Mouse (Mus musculus) forebrain, postnatal 0 days (tissue): ENCODE measurements around the gene Fbxo41. TPM values are rescaled to one million over a fixed set of nuclear protein-coding genes. Genes with fewer than 3 reads are reported as not detected.
A peak's percentile ranks its signal among the peaks of the same experiment; 100 is the strongest.

ENCODE experiments used
- ATAC-seq: fragments of 200-750 bp; cut with Nextera tagmentation; 2 replicates; pipeline ENCODE4 v1.8.0; 2017; ENCODE audit warnings: mild to moderate bottlenecking, moderate library complexity
- DNase-seq: peaks from one replicate; pipeline ENCODE4 v3.0.0-alpha.2; 2015
- H3K27ac ChIP-seq: fragments of 300-500 bp; sonication (generic); 2 replicates; pipeline ENCODE4 v1.5.1; 2014; ENCODE audit warnings: low read depth, mild to moderate bottlenecking, antibody characterized with exemption, low read length, moderate library complexity, mixed read lengths
- H3K27me3 ChIP-seq: fragments of 300-500 bp; sonication (generic); 2 replicates; pipeline ENCODE4 v1.6.1; 2014; ENCODE audit warnings: mild to moderate bottlenecking, low read length, mixed read lengths; ENCODE audit not compliant: insufficient read depth
- H3K36me3 ChIP-seq: fragments of 300-500 bp; sonication (generic); 2 replicates; pipeline ENCODE4 v1.6.1; 2014; ENCODE audit warnings: mild to moderate bottlenecking, moderate library complexity; ENCODE audit not compliant: insufficient read depth
- H3K4me1 ChIP-seq: fragments of 300-500 bp; sonication (generic); 2 replicates; pipeline ENCODE4 v1.6.1; 2014; ENCODE audit warnings: antibody characterized with exemption; ENCODE audit not compliant: insufficient read depth
- H3K4me2 ChIP-seq: fragments of 300-500 bp; sonication (generic); 2 replicates; pipeline ENCODE4 v1.6.1; 2014; ENCODE audit warnings: low read depth, mild to moderate bottlenecking, moderate library complexity
- H3K4me3 ChIP-seq: fragments of 300-500 bp; sonication (generic); 2 replicates; pipeline ENCODE4 v1.5.1; 2014; ENCODE audit warnings: low read depth, low read length, mixed read lengths
- H3K9ac ChIP-seq: fragments of 300-500 bp; sonication (generic); 2 replicates; pipeline ENCODE4 v1.6.1; 2014; ENCODE audit warnings: mild to moderate bottlenecking
- H3K9me3 ChIP-seq: fragments of 300-500 bp; sonication (generic); 2 replicates; pipeline ENCODE4 v1.6.1; 2016; ENCODE audit warnings: low read length
- CTCF ChIP-seq: sonication (generic); IDR thresholded peaks from 2 replicates; pipeline ENCODE4 v1.5.1; 2016; ENCODE audit warnings: antibody characterized with exemption, control low read depth, low read depth
- WGBS: fragments of 180-500 bp; shearing (Covaris S2); extraction: QIAGEN DNeasy Blood & Tissue Kit; methylation state at CpG from one replicate; pipeline ENCODE4 v1.1.7; 2014; 5-methylcytosine and 5-hydroxymethylcytosine counted together
- polyA plus RNA-seq: library from polyadenylated mRNA; unstranded; fragments of >200 nt; fragmentation: Nextera tagmentation; extraction: Ambion mirVana; gene quantifications from 2 replicates; pipeline ENCODE4 v1.2.1, GENCODE M21; 2015
- total RNA-seq: library from RNA; depleted of rRNA; stranded (reverse); fragments of >200 nt; gene quantifications from 2 replicates; pipeline ENCODE4 v1.2.3, GENCODE M21; 2014; rRNA removed

Gene Fbxo41
- total and polyA plus RNA-seq, 2 experiments from 2014 or later: 11.9 to 46.7 TPM

DNA sequence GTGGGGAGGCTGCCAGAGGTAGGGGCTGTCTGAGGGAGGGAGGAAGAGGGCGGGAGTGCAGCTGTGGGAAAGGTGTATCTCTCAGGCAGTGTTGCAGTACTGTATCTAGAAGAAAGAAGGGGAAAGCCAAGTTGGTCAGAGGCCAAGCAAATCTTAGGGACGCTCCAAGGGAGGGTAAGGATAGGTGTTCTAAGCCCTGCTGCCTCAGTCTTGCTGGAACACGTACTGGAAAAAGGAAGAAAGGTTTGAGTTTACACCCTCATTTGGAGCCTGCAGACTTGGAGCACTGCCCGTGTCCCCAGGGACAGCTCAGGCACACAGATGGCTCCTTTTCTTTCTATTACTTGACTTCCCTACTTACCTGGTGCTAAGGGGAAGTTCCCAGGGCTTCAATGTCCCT, 61.7 kb downstream of the Fbxo41 start:
- H3K4me3 ChIP-seq: no peak overlapping the region
- no peak overlapping the region for H3K9ac ChIP-seq
- H3K9me3 ChIP-seq: no peaks in the 10 kb centered on the region
- DNase-seq (no peak), ATAC-seq (no peak)
- no peak overlapping the region for H3K4me2 ChIP-seq
- no peaks in the 10 kb centered on the region for H3K27me3 ChIP-seq
- H3K4me1 ChIP-seq: no peaks in the 10 kb centered on the region
- H3K36me3 ChIP-seq: peaks cover 50% of the 10 kb centered on the region
- H3K27ac ChIP-seq: no peak overlapping the region
- TF ChIP-seq CTCF: no peak
- WGBS: 87% methylated on average over 4 of the region's 4 CpGs

DNA sequence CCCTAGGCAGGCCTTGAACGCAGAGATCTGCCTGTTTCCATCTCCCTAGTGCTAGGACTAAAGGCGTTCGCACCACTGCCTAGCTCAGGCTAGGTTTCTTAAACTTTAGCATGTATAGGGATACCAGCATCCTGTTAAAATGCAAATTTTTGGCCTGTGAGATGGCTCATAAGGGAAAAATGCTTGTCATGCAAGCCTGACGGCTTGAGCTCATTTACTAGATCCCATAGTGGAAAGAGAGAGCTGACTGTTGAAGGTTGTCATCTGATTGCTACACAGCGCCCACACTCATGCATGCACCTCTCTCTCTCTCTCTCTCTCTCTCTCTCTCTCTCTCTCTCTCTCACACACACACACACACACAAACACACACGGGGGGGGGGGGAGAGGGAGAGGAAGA, 66.2 kb downstream of the Fbxo41 start:
- WGBS: 85% methylated on average over 5 of the region's 6 CpGs
- ATAC-seq: no peak

DNA sequence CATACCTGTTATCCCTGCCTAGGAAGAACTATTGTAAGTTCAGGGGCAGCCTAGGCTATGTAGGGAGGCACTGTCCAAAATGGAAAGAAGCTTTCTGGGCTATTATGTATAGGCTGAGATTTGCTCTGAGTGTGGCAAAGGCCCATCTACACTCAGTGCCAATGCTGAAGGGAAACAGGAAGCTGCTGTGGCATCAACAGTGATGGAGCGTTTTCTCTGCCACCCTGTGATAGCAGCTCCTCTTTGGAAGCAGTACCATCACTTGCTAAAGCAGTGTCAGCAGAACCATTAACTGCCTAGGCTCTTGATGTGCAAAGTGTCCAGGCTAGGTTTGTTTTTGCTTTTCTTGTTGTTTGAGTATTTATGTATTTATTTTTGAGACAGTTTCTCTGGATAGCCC, 66.6 kb downstream of the Fbxo41 start:
- no peaks in the 10 kb centered on the region for H3K9me3 ChIP-seq
- TF ChIP-seq CTCF: no peak
- no peak for ATAC-seq

More for the DNA sequence above, 66.2 kb downstream of the Fbxo41 start:
- Histone ChIP-seq H3K27me3 (no peaks in the 10 kb centered on the region), H3K9me3 (no peaks in the 10 kb centered on the region), H3K36me3 (peaks cover 29% of the 10 kb centered on the region), H3K4me1 (no peaks in the 10 kb centered on the region; the same call in none of the 2 replicates), H3K9ac (no peak overlapping the region), H3K4me2 (no peak overlapping the region), H3K27ac (no peak overlapping the region), H3K4me3 (no peak overlapping the region)
- no peak for DNase-seq
- no peak for TF ChIP-seq CTCF

DNA sequence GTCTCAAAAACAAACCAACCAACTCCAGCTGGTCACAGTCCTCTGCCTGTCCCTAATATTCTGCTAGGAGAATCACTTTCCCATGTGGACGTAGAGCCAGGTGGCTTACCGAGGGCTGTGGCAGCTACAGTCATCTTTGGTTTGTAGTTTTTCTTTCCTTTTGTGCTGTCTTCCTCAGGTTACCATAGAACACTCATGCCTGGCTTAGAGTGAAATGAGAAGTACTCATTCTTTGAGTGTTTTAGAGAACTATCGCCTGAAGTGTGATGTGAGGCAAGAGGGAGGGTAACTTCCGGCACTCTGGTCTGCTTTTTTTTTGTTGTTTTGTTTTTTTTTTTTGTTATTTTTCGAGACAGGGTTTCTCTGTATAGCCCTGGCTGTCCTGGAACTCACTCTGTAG, 68.9 kb downstream of the Fbxo41 start:
- ATAC-seq: no peak
- H3K27me3 ChIP-seq: no peaks in the 10 kb centered on the region
- 82% methylated on average over 5 of the region's 5 CpGs for WGBS
- H3K27ac ChIP-seq: no peak overlapping the region
- H3K4me3 ChIP-seq: no peak overlapping the region
- peaks cover 4% of the 10 kb centered on the region for H3K36me3 ChIP-seq
- H3K9me3 ChIP-seq: no peaks in the 10 kb centered on the region
- no peak for DNase-seq
- H3K9ac ChIP-seq: no peak overlapping the region
- no peak for TF ChIP-seq CTCF
- no peak overlapping the region for H3K4me2 ChIP-seq
- H3K4me1 ChIP-seq: no peaks in the 10 kb centered on the region; the same call in none of the 2 replicates

More for the DNA sequence above, 66.6 kb downstream of the Fbxo41 start:
- Histone ChIP-seq H3K4me3 (no peak overlapping the region), H3K36me3 (peaks cover 27% of the 10 kb centered on the region), H3K27ac (no peak overlapping the region), H3K4me2 (no peak overlapping the region), H3K4me1 (no peaks in the 10 kb centered on the region; the same call in none of the 2 replicates), H3K9ac (no peak overlapping the region), H3K27me3 (no peaks in the 10 kb centered on the region)
- WGBS: 79% methylated on average over 1 of the region's 1 CpGs
- DNase-seq: no peak

DNA sequence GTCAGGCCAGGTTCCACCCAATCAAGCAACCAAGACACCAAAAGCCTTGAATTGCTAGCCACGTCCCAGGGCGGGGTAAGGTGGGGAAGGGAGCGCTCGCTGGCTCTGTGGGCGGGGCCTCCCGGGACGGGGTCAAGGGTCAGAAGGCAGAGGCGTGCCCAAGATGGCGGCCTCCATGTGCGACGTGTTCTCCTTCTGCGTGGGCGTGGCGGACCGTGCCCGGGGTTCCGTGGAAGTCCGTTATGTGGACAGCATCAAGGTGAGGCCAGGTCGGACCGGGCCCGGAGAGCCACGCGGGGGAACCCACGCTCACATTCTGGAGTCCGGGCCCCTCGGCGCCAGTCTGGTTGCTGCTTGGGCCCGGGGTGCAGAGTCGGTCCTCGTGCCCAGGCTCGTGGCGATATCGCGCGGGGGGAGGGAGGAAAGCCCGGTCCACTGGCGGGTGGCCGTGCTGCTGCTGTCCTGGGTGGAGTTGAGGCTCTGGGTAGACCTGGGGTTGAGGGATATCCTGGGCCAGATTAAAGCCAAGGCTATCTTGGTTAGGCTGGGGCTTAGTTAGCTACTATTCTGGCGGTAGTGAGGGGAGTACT, 70.9 kb downstream of the Fbxo41 start, which contains the start of gene Smyd5:
Smyd5 (plus strand) TSS at position 148 of the 590 bp plus-strand sequence.
- peak within 1 kb of the TSS; percentile 76 for H3K4me3 ChIP-seq
- ATAC-seq (peak; percentile 90), DNase-seq (peak; percentile 80)
- no peaks in the 10 kb centered on the region for H3K36me3 ChIP-seq
- H3K4me1 ChIP-seq: no peaks in the 10 kb centered on the region; the same call in none of the 2 replicates
- H3K9me3 ChIP-seq: no peaks in the 10 kb centered on the region
- under 1% methylated on average over 39 of the region's 39 CpGs for WGBS
- H3K27ac ChIP-seq: 0 out of 2 replicates have a peak within 1 kb of the TSS, but pooled peaks have one; percentile 35
- H3K4me2 ChIP-seq: peak within 1 kb of the TSS; percentile 87
- peak within 1 kb of the TSS; percentile 70 for H3K9ac ChIP-seq
- TF ChIP-seq CTCF: no peak
- no peaks in the 10 kb centered on the region for H3K27me3 ChIP-seq

GRCm38 (mm10) chr6:85431274-85431841, 71.4 kb downstream of the Fbxo41 start:
- peak; percentile 28; the same call in 1 of the 2 replicates for TF ChIP-seq CTCF
- H3K4me1 ChIP-seq: no peaks in the 10 kb centered on the region; the same call in none of the 2 replicates
- no peaks in the 10 kb centered on the region for H3K9me3 ChIP-seq
- no peaks in the 10 kb centered on the region for H3K27me3 ChIP-seq
- no peaks in the 10 kb centered on the region for H3K36me3 ChIP-seq
- peak overlapping the region; percentile 87 for H3K4me2 ChIP-seq
- DNase-seq (peak; percentile 8), ATAC-seq (peak; percentile 69)
- 42% methylated on average over 8 of the region's 8 CpGs for WGBS
- no peak overlapping the region for H3K27ac ChIP-seq
- H3K4me3 ChIP-seq: peak overlapping the region; percentile 76
- peak overlapping the region; percentile 70 for H3K9ac ChIP-seq

DNA sequence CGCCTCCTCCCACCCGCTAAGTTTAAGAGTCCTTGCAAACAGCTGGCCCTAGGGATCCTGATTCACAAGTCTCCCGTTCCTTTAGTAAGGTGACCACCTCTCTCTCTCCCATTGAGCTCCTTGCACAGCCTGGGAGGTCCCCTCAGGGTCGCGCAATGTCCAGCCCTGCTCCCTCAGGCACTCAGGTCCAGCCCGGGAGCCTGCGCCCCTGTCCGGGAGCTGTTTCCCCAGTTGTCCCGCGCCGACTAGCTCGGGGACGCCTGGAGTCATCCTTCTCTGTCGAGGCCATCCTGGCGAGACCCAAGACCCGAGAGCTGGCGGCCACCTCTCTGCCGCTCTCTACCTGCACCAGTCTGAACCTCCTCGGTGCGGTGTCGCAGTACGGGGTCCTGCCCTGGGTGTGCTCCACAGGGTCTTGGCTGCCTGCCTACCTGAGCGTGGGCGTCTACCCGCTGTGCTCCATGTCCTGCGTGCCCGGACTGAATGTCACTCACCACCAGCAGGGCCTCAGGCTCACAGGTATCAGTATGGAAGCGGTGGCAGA, 78.9 kb downstream of the Fbxo41 start, which contains the start of gene Noto:
Noto (plus strand) TSS at position 51 of the 544 bp plus-strand sequence.
- H3K36me3 ChIP-seq: no peaks in the 10 kb centered on the region
- H3K4me2 ChIP-seq: no peak within 1 kb of the TSS
- H3K4me3 ChIP-seq: no peak within 1 kb of the TSS
- no peak for TF ChIP-seq CTCF
- WGBS: 18% methylated on average over 28 of the region's 28 CpGs
- no peak within 1 kb of the TSS for H3K27ac ChIP-seq
- ATAC-seq (no peak), DNase-seq (no peak)
- H3K27me3 ChIP-seq: peaks cover 5% of the 10 kb centered on the region; the same call in 1 of the 2 replicates
- H3K9ac ChIP-seq: no peak within 1 kb of the TSS
- no peaks in the 10 kb centered on the region for H3K4me1 ChIP-seq
- no peaks in the 10 kb centered on the region for H3K9me3 ChIP-seq

Other genes starting within 250 kb of the Fbxo41 start
- gene Sfxn5, start 169.6 kb downstream of the Fbxo41 start, total RNA-seq: 49.9 and 55.6 TPM in 2 replicates
- 39.1 and 49.1 TPM in 2 replicates for gene Sfxn5, start 169.6 kb downstream of the Fbxo41 start, polyA plus RNA-seq
- 31.8 and 41.2 TPM in 2 replicates for gene Rab11fip5, start 128.4 kb downstream of the Fbxo41 start, total RNA-seq
- gene Rab11fip5, start 128.4 kb downstream of the Fbxo41 start, polyA plus RNA-seq: 17.2 and 19.8 TPM in 2 replicates
- not detected in 2 replicates for gene Noto, start 79.1 kb downstream of the Fbxo41 start, total RNA-seq
- gene Noto, start 79.1 kb downstream of the Fbxo41 start, polyA plus RNA-seq: not detected in 2 replicates
- gene Smyd5, start 71.0 kb downstream of the Fbxo41 start, total RNA-seq: 63.2 and 65.8 TPM in 2 replicates
- gene Smyd5, start 71.0 kb downstream of the Fbxo41 start, polyA plus RNA-seq: 49.3 and 61.7 TPM in 2 replicates
- gene Cct7, start 51.5 kb downstream of the Fbxo41 start, total RNA-seq: 273 and 320 TPM in 2 replicates
- 552 and 579 TPM in 2 replicates for gene Cct7, start 51.5 kb downstream of the Fbxo41 start, polyA plus RNA-seq
- 7.1 and 15.2 TPM in 2 replicates for gene Pradc1, start 51.0 kb downstream of the Fbxo41 start, total RNA-seq
- gene Pradc1, start 51.0 kb downstream of the Fbxo41 start, polyA plus RNA-seq: 31.3 and 36.4 TPM in 2 replicates
- 1.3 and 1.7 TPM in 2 replicates for gene Egr4, start 10.6 kb upstream of the Fbxo41 start, total RNA-seq
- 1.9 and 2.0 TPM in 2 replicates for gene Egr4, start 10.6 kb upstream of the Fbxo41 start, polyA plus RNA-seq
- gene Alms1, start 84.5 kb upstream of the Fbxo41 start, total RNA-seq: 13.7 and 14.7 TPM in 2 replicates
- gene Alms1, start 84.5 kb upstream of the Fbxo41 start, polyA plus RNA-seq: 0.97 and 1.9 TPM in 2 replicates
- gene Nat8f7, start 210.2 kb upstream of the Fbxo41 start, total RNA-seq: not detected in 2 replicates
- 0.11 TPM in 1 of 2 replicates, not detected in the other for gene Nat8f7, start 210.2 kb upstream of the Fbxo41 start, polyA plus RNA-seq